Mouse (Mus musculus) heart, adult 8-10 months (tissue): ENCODE results near the gene Mansc1. TPM values are rescaled to one million over a fixed set of nuclear protein-coding genes. Genes with fewer than 3 reads are reported as not detected.

Experiments used
- DNase-seq: peaks from one replicate; pipeline ENCODE4 v3.0.0; 2022; ENCODE audit warnings: low spot score
- total RNA-seq, 4 experiments: library from RNA; stranded (reverse); gene quantifications; 2 replicates each; pipeline ENCODE4 v1.2.4; 2022

Gene Mansc1
- total RNA-seq, 4 experiments from 2014 or later: 3.3 to 5.4 (median 4.3) TPM

DNA sequence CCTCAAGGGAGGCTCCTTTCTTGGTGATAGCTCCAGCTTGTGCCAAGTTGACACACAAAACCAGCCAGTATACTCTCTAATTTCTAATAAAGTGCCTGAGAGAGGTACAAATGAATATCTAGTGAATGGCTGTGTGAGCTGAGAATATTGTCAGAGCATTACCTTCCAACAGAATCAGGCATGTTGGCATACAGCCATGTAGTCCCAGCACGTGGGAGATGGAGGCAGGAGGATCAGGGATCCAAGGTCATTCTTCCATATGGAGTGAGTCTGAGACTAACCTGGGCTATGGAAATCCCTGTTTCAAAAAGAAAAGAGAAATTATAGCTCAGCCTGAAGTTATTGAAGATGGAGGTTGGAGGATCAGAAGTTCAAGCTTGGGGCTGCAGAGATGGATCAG is 33.0 kb downstream of the Mansc1 start:
- DNase-seq: no peak

- DNase-seq: no peak
Measured at GRCm38 (mm10) chr6:134597651-134598229, 34.5 kb downstream of the Mansc1 start.

GRCm38 (mm10) chr6:134594569-134595442 is 37.5 kb downstream of the Mansc1 start:
- DNase-seq: peak; percentile 80

DNA sequence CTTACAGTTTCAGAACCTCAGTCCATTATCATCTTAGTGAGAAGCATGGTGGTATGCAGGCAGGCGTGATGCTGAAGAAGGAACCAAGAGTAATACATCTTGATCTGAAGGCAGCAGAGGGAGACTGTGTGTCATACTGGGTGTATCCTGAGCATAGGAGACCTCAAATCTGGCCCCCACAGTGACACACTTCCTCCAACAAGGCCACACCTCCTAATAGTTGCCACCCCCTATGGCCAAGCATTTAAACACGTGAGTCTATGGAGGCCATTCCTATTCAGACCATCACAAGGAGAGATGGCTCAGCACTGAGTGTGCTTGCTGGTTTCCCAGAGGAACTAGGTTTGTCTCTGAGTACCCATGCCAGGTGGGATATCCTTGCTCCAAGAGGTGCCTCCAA is 40.7 kb downstream of the Mansc1 start:
- DNase-seq: no peak

DNA sequence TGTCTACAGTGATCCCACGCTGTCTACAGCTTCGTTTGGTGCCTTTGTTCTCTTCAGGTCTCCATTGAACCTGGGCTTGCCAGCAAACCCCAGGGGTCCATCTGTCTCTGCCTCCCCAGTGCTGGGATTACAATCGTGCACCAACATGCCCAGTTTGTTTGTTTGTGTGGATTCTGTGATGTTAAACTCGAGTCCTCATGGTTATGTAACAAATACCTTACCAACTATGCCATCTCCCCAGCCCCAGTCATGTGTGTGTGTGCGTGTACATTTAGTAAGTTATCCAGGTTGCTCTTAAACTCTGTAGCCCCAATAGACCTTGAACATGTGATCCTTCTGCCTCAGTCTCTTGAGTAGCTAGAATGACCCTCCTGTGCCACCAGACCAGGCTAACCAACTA is 46.0 kb downstream of the Mansc1 start:
- DNase-seq: no peak

DNA sequence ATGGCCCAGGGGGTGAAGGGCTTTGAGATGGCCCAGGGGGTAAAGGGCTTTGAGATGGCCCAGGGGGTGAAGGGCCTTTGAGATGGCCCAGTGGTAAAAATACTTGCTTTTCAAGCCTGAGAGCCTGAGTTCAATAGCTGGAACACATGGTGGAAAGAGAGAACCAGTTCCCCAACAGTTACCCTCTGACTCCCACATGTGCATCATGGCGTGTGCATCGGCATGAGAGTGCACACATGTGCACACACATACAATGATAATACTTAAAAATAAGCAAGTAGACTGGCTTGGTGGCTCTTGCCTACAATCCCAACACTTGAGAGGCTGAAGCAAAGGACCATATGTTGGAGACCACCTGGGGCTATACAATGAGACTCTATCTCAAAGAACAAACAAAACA is 47.7 kb downstream of the Mansc1 start:
- DNase-seq: no peak

DNA sequence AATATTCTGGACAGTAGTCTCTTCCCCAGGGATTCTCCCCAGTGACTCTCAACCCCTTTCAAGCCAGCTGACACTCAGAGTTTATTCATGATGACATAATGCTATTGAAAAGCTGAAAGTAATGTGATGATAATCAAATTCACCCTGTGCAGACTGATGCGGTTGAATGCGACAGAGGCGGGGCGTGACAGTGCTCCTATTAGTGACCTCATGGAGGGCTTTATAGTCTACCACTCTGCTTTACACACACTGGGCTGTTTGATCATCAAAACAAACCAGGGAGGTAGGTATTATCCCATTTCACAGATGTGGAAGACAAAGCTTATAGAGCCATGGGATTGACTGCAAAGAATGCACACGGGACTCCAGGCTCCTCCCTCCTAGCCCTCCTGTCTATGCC is 50.2 kb downstream of the Mansc1 start:
- no peak for DNase-seq

GRCm38 (mm10) chr6:134579506-134579905 is 52.8 kb downstream of the Mansc1 start:
- DNase-seq: no peak

GRCm38 (mm10) chr6:134578039-134578438 is 54.2 kb downstream of the Mansc1 start:
- DNase-seq: no peak

GRCm38 (mm10) chr6:134575288-134575741 is 57.0 kb downstream of the Mansc1 start:
- peak; percentile 62 for DNase-seq

DNA sequence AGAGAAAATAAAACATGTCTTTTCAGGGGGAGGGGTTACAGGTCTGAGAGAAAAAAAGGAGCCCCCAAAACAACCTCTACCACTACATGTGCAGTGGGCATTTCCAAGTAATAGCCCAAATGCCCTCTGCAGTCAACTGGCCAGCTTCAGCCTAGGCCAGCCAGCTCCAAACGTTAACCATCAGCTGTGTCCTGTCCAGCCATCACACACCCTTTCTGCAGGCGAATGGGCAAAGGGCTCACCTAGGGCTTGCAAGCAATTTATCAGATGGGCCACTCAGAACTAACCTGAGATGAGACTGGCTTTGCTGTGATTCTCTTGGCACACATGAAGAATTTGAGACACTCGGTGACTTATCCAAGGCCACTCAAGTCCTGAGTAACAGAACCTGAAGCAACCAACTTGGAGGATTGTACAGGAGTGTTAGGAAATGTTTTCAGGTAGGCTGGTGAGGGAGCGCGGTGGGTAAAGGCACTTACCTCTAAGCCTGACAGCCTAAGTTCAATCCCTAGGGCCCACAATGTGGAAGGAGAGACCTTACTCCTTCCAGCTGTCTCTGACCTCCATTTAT is 64.2 kb downstream of the Mansc1 start:
- no peak for DNase-seq

GRCm38 (mm10) chr6:134566818-134567485 is 65.3 kb downstream of the Mansc1 start, which contains the start of gene Lrp6:
Lrp6 (minus strand) TSS chr6:134566965.
- peak; percentile 65 for DNase-seq

- DNase-seq: no peak
Measured at GRCm38 (mm10) chr6:134566248-134566817, 66.0 kb downstream of the Mansc1 start.

GRCm38 (mm10) chr6:134565606-134566247 is 66.6 kb downstream of the Mansc1 start:
- peak; percentile 33 for DNase-seq

DNA sequence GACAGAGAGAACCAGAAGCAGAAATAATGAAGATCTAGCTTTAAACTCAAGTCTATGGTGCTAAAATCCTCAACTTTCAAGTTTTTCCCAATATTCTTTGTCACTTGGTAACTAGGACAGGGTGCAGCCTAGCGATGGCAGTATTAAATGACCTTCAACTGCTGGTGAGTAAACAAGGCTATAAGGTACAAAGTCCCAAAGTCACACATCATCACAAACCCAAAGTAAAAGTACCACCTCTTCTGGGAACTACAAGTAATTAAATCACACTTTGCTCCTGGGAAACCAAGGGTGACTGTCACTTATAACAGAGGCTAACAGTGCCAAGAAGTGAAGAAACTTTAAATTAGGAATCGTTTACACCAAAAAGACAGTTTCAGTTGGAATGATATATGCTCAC is 67.7 kb downstream of the Mansc1 start:
- no peak for DNase-seq

- no peak for DNase-seq
Measured at GRCm38 (mm10) chr6:134559635-134560034, 72.7 kb downstream of the Mansc1 start.

Other genes starting within 250 kb of the Mansc1 start
- not detected for gene Bcl2l14, start 236.2 kb downstream of the Mansc1 start, total RNA-seq
- 10 to 100 TPM; 43.5 to 48.0 (median 46.9) TPM for gene Lrp6, start 65.5 kb downstream of the Mansc1 start, total RNA-seq
- 10 to 100 TPM; 10.3 to 12.6 (median 11.5) TPM for gene Borcs5, start 7.0 kb upstream of the Mansc1 start, total RNA-seq
- gene Dusp16, start 160.1 kb upstream of the Mansc1 start, total RNA-seq: 10 to 100 TPM; 17.9 to 28.5 (median 22.5) TPM
- gene Crebl2, start 197.7 kb upstream of the Mansc1 start, total RNA-seq: 10 to 100 TPM; 14.6 to 20.1 (median 17.0) TPM